ENCODE assay signal across 8 mouse cellular contexts in genomic region chr5:109996026-109996937, GRCm38 (mm10). TPM values are rescaled to one million over a fixed set of nuclear protein-coding genes. Genes with fewer than 3 reads are reported as not detected.
DNase-seq lines count a peak whose midpoint lies in the region; ATAC-seq and TF ChIP-seq lines count a peak whose summit lies in the region.
"Not testable (repeated sequence)": the region's sequence is repeated elsewhere in the genome, so short reads cannot be mapped to it uniquely, and the experiment has no call there.

Zfp932 (plus strand) TSS chr5:109996521.

- not testable (repeated sequence) for H3K9ac ChIP-seq in embryonic facial prominence, embryonic 13.5 days; midbrain, embryonic 12.5 days (replicated peaks)

- H3K36me3 ChIP-seq in embryonic facial prominence, embryonic 13.5 days; kidney, adult 2 months (ENCODE audit: control insufficient read depth, insufficient read depth, low read length); limb, embryonic 10.5 days; midbrain, embryonic 12.5 days: not testable (repeated sequence)

- TF ChIP-seq CTCF in kidney, adult 2 months (conservative IDR thresholded peaks at IDR 0.05; ENCODE audit: insufficient read depth, insufficient read length, low read depth, low read length) = not testable (repeated sequence)

- not testable (repeated sequence) for TF ChIP-seq POLR2A in kidney, adult 2 months (IDR thresholded peaks at IDR 0.05; ENCODE audit: low read depth, low read length)

- not testable (repeated sequence) for H3K27me3 ChIP-seq in embryonic facial prominence, embryonic 13.5 days; kidney, adult 2 months (replicated peaks; ENCODE audit: control insufficient read depth, insufficient read depth, low read length); limb, embryonic 10.5 days (ENCODE audit: low read depth, poor library complexity, severe bottlenecking); midbrain, embryonic 12.5 days

- no CpG with 5 or more reads among the region's 24 CpGs for WGBS in embryonic facial prominence, embryonic 13.5 days
- WGBS in kidney, adult 2 months = no CpG with 5 or more reads among the region's 24 CpGs
- WGBS in limb, embryonic 10.5 days = no CpG with 5 or more reads among the region's 24 CpGs
- no CpG with 5 or more reads among the region's 24 CpGs for WGBS in midbrain, embryonic 12.5 days

- not testable (repeated sequence) for H3K27ac ChIP-seq in embryonic facial prominence, embryonic 13.5 days; kidney, adult 2 months (ENCODE audit: insufficient read depth, low read depth, low read length); limb, embryonic 10.5 days; midbrain, embryonic 12.5 days (replicated peaks)

- DNase-seq in 3134 (ENCODE audit: extremely low read depth, insufficient read length, low spot score) = peak; percentile 68
- peak; percentile 89 for DNase-seq in adrenal gland, postnatal 14 days
- DNase-seq in heart, adult 18-20 months = peak; percentile 91 to 92
- DNase-seq in kidney, adult 2 months = peak; percentile 93
- DNase-seq in limb, embryonic 10.5 days (ENCODE audit: low spot score) = peak; percentile 71
- peak; percentile 70 for DNase-seq in skeletal muscle tissue, adult 2 months (ENCODE audit: low read depth, low spot score)

- H3K4me2 ChIP-seq in embryonic facial prominence, embryonic 13.5 days; midbrain, embryonic 12.5 days (replicated peaks): not testable (repeated sequence)

- H3K9me3 ChIP-seq in embryonic facial prominence, embryonic 13.5 days; limb, embryonic 10.5 days (replicated peaks); midbrain, embryonic 12.5 days: not testable (repeated sequence)

- not testable (repeated sequence) for ATAC-seq in embryonic facial prominence, embryonic 13.5 days (ENCODE audit: insufficient number of reproducible peaks, insufficient read depth, low FRiP score, low TSS enrichment, low read depth); midbrain, embryonic 12.5 days (ENCODE audit: low FRiP score, low read depth)

- H3K4me3 ChIP-seq in embryonic facial prominence, embryonic 13.5 days; kidney, adult 2 months (ENCODE audit: insufficient read depth, low read depth, low read length); limb, embryonic 10.5 days; midbrain, embryonic 12.5 days: not testable (repeated sequence)

- H3K4me1 ChIP-seq in embryonic facial prominence, embryonic 13.5 days; kidney, adult 2 months (ENCODE audit: control insufficient read depth, insufficient read depth, low read length); limb, embryonic 10.5 days; midbrain, embryonic 12.5 days: not testable (repeated sequence)

RNA-seq across cellular contexts. Expression of gene Zfp932, which starts in this region (rescaled TPM):
- 19.1 and 19.9 TPM in 2 replicates for total RNA-seq in adrenal gland, postnatal 14 days (2021)
- 30.0 and 31.3 TPM in 2 replicates for polyA plus RNA-seq in embryonic facial prominence, embryonic 13.5 days (2015; fragmentation: Nextera tagmentation; extraction: Ambion mirVana)
- total RNA-seq in heart, adult 18-20 months (2021) = 1 to 10 TPM; 6.8 to 8.0 TPM
- 3.5 and 4.6 TPM in 2 replicates for polyA plus RNA-seq in kidney, adult 2 months (2012; rRNA removed)
- 20.9 and 24.6 TPM in 2 replicates for polyA plus RNA-seq in limb, embryonic 10.5 days (2016; fragmentation: Nextera tagmentation; extraction: Ambion mirVana)
- polyA plus RNA-seq in midbrain, embryonic 12.5 days (2016; fragmentation: Nextera tagmentation; extraction: Ambion mirVana) = 25.5 and 26.2 TPM in 2 replicates
